Comparison of ENCODE assay signal across 19 mouse cellular contexts in genomic region chr19:43648343-43648742, GRCm38 (mm10). TPM values are rescaled to one million over a fixed set of nuclear protein-coding genes. Genes with fewer than 3 reads are reported as not detected.
DNase-seq lines count a peak whose midpoint lies in the region; ATAC-seq lines count a peak whose summit lies in the region.
"Had no signal": no experiment of that assay in that cellular context is flagged by ENCODE, and none has a peak within 500 bp of the region (broad histone marks: within the 10 kb centered on the region; RNA-seq: fewer than 3 reads in every experiment).

No protein-coding gene starts in this region.

- DNase-seq in lung, adult 18-20 months, result peak; percentile 74 to 78
- DNase-seq in lung, postnatal 10 days, result no peak
- peak; percentile 74 for DNase-seq in lung, postnatal 36 days
- DNase-seq in MN1 (ENCODE audit: low spot score), result no peak
- DNase-seq in cerebellum, adult 8-10 months, result no peak
- DNase-seq: cerebellum, adult 2 months; gastrocnemius, postnatal 14 days; kidney, adult 18-20 months; layer of hippocampus, adult 9-11 months; left cerebral cortex, postnatal 4 days; retina, postnatal 1 day; right cerebral cortex, postnatal 25 days had no signal

- peak; percentile 90 for ATAC-seq in granulocyte monocyte progenitor cell, adult 5-6 weeks (replicated peaks; ENCODE audit: poor library complexity, severe bottlenecking)
- peak; percentile 58 for ATAC-seq in neutrophil, adult 5-6 weeks (ENCODE audit: extremely low read depth, insufficient number of reproducible peaks, low FRiP score, poor library complexity, severe bottlenecking)
- ATAC-seq: forebrain, embryonic 16.5 days; inflammation-experienced regulatory T-cells, adult 6 months had no signal

RNA-seq across cellular contexts. Expression of gene Slc25a28, which starts 26.3 kb away (rescaled TPM):
- total RNA-seq in granulocyte monocyte progenitor cell, adult 5-6 weeks (2014; fragmentation: Nextera tagmentation), result 47.1 and 50.0 TPM in 2 replicates
- total RNA-seq in granulocyte monocyte progenitor cell, adult 5-6 weeks (2017), result 36.0 and 36.1 TPM in 2 replicates
- 89.6 and 93.3 TPM in 2 replicates for total RNA-seq in neutrophil, adult 5-6 weeks (2017)

RNA-seq across cellular contexts. Expression of gene Nkx2-3, which starts 36.2 kb away (rescaled TPM):
- total RNA-seq in granulocyte monocyte progenitor cell, adult 5-6 weeks (2014; fragmentation: Nextera tagmentation), result not detected in 2 replicates
- total RNA-seq in granulocyte monocyte progenitor cell, adult 5-6 weeks (2017), result not detected in 2 replicates
- not detected in 2 replicates for total RNA-seq in neutrophil, adult 5-6 weeks (2017)
- total RNA-seq: gastrocnemius, postnatal 14 days; heart, adult 8-10 months; heart, postnatal 25 days; left cerebral cortex, adult 2 months; left cerebral cortex, postnatal 4 days had no signal

RNA-seq across cellular contexts. Expression of gene Entpd7, which starts 41.1 kb away (rescaled TPM):
- 22.0 and 23.1 TPM in 2 replicates for total RNA-seq in granulocyte monocyte progenitor cell, adult 5-6 weeks (2014; fragmentation: Nextera tagmentation)
- total RNA-seq in granulocyte monocyte progenitor cell, adult 5-6 weeks (2017), result 7.0 and 12.3 TPM in 2 replicates
- 5.1 and 10.2 TPM in 2 replicates for total RNA-seq in neutrophil, adult 5-6 weeks (2017)

Comparison
In these comparisons a context has a peak if more than half of its experiments do, and no peak if none do; other contexts are left out.
1. DNase-seq: peak in lung, adult 18-20 months (2 of 2) and lung, postnatal 36 days (single experiment); none in lung, postnatal 10 days (single experiment), MN1 (single experiment) and cerebellum, adult 8-10 months (single experiment).